Mouse (Mus musculus) left cerebral cortex, adult 18-20 months (tissue): ENCODE results near the gene Dlg1. TPM values are rescaled to one million over a fixed set of nuclear protein-coding genes. Genes with fewer than 3 reads are reported as not detected.
"Not testable (repeated sequence)": the region's sequence is repeated elsewhere in the genome, so short reads cannot be mapped to it uniquely, and the experiment has no call there.

Source experiments
- DNase-seq, 2 experiments: peaks; one replicate each; pipeline ENCODE4 v3.0.0; 2021 to 2022; ENCODE audit warnings: low spot score in 2 of 2, mixed read lengths in 1 of 2
- total RNA-seq, 2 experiments: library from RNA; stranded (reverse); gene quantifications; 2 replicates each; pipeline ENCODE4 v1.2.3; 2021

Gene Dlg1
- total RNA-seq, 2 experiments from 2014 or later, result 179 to 196 TPM

DNA sequence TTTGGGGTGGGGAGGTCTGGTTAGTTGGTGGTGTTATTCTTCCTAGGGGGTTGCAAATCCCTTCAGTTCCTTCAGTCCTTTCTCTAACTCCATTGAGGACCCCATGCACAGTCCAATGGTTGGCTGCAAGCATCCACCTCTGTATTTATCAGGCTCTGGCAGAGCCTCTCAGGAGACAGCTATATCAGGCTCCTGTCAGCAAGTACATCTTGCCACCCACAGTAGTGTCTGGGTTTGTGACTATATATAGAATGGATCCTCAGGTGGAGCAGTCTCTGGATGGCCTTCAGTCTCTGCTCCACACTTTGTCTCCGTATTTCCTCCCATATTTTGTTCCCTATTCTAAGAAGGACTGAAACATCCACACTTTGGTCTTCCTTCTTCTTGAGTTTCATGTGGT, 67.7 kb downstream of the Dlg1 start:
- DNase-seq, result not testable (repeated sequence)

DNA sequence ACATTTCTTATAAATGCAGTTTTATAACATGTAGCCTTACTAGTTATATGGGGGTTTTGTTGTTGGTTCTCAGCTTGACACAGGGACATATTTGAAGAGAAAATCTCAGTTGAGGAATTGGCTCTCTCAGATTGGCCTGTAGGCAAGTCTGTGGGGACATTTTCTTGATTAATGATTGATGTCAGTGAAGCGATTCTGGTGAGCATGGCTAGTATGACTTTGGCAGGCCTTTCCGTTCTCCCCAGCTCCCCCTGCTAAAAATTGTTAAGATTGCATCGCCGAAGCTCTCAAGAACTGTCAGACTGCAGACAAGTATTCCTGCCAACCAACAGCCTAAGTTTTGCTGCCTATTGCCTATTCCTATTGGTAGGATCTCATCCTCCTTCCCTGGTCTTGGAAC, 73.8 kb downstream of the Dlg1 start:
- DNase-seq, result no peak

DNA sequence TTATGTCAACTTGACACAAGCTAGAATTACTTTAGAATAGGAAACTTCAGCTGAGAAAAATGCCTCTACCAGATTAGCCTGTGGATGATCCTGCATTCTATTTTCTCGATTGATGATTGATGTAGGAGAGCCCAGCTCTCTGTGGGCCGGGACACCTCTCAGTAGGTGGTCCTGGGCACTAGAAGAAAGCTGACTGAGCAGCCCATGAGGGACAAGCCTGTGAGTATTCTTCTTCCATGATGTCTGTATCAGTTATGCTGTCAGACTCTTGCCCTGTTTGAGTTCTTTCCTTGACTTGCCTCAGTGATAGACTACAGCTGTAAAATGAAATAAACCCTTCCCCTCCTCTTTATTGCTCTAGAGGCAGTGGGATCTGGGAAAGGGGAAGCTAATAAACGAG, 74.5 kb downstream of the Dlg1 start:
- no peak for DNase-seq

DNA sequence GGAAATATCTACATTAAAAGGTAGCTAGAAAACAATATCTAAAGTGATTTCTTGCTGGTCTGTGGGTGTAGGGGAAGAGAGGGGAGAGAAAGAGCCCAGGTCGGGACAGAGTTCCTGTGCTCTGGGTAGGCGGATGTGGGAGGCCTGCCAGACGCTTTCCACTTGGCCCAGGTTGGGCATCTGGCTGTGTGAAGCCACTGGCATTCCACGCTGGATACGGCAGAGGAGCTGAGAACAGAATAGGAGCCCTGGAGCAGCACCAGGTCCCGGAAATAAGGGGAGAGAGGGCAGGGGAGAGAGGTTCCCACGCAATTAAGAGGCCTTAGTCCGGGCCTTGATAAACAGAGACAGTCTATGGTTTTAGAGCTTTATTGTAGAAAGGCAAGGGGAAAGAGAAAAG, 77.0 kb downstream of the Dlg1 start:
- no peak for DNase-seq

DNA sequence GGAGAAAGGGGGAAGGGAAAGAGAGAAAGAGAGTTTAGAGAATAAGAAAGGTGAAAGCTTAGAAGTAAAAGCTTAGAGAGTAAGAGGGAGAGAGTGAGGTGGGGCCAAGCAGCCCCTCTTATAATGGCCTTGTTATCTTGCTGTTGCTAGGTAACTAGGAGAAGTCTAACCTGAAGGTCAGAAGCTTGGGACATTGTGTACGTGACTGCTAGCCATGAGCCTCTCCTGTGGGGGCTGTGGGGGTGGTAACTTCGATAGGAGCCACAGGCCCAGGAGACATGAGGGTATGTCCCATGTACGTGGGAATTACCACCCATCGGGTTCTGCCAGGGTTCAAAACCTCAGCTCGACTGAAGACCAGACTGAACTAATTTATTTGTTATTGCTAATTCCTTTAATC, 77.5 kb downstream of the Dlg1 start:
- DNase-seq, result no peak

DNA sequence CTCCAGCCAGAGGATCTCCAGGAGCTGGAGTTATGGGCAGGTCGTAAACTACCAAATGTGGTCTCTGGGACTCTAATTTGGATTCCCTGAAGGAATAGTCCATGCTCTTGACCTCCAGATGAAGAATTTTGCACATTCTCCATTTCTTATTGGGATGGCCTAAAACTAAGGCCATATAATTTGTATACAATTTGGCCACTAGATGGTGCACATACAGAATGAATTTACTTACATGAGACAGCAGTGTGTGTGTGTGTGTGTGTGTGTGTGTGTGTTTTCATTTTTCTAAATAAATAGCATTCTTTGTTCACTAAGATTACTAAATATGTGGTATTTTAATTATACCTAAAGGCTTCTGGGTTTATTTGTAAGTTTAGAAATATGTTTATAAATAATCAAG, 87.3 kb downstream of the Dlg1 start:
- no peak for DNase-seq

DNA sequence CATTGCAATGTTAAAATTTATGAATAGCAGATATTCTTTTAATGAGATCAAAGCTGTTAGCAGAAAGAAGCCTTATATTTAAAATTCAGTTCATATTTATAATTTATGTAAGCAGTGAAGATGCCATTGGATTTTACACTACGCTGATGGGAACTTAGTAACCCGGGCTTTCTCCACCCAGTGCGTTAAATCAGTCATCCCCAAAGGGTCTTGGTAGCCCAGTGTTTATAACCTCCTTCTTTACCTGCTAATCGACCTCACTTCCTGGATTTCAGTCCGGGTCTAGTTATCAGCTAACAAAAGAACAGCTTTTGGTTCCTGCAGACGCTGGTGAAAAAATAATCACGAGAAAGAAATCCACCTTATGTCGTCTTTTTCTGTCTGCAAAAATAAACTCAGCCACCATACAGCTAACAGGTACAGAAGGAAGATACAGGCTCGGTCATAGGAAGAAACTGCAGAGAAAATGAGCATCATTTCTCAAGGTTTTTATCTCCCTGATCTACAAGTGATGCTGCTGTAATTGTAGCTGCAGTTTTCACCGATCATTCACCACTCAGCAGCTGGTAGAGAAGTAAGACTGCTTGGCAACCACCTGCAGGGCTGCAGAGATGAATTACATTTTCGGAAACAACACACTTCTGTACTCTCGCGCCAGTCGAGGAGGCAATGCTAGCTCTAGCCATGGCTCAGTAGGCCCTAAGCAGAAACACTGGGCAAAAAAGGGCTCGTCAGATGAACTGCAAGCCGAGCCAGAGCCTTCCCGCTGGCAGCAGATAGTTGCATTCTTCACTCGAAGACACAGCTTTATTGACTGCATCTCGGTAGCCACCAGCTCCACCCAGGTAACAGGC, 91.2 kb downstream of the Dlg1 start:
- DNase-seq, result peak; percentile 46 to 57

GRCm38 (mm10) chr16:31755053-31755452, 91.8 kb downstream of the Dlg1 start:
- DNase-seq, result no peak

DNA sequence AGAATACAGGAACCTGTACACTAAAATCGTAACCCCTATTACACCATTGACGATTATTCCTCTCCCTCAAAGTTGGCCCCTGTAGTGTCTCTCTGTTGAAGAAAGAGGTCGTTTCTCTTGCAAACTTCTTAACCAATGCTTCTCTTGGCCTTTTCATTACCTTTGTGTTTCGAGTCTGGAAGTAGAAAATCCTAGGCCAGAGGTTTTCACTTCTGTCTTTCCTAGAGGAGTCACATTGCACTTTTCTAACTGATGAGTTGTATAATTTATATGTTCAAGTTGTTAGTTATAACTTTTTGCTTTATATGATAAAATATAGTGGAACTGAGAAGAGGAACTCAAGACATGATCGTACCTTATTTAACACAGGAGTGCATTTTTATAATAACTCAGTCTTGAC, 93.2 kb downstream of the Dlg1 start:
- DNase-seq, result no peak

DNA sequence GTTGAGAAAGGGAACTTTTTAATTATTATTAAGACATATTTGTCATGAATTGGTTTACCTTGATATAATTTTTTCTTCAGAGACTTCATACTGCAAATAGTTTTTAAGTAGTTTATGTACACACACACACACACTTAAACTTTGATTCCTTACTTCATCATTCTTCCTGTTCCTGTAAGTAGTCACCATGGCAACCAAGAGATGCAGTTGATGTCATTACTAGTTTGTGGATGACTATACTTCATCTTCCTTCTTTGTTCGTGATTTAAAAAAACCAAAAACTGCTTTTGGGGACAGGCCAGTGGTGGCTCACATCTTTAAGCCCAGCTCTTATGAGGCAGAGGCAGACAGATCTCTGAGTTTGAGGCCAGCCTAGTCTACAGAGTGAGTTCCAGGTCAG, 94.4 kb downstream of the Dlg1 start:
- no peak for DNase-seq

GRCm38 (mm10) chr16:31759416-31759815, 96.2 kb downstream of the Dlg1 start:
- DNase-seq, result no peak

DNA sequence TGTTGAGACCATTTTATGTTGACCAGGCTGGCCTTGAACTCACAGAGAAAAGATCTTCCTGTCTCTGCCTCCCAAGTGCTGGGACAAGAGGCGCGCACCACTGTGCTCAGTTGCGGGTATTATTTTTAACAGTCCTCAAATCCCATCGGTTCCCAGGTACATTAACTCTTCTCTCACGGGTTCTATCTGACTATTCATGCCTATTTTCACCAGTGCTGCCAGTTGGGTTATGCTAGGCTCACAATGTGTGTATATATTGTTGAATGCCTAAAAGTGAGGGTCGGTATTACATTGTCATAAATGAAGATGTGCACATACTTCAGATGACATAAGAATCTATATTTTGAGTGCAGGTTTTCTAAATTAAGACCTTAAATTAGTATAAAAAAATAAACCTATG, 103.1 kb downstream of the Dlg1 start:
- no peak for DNase-seq

DNA sequence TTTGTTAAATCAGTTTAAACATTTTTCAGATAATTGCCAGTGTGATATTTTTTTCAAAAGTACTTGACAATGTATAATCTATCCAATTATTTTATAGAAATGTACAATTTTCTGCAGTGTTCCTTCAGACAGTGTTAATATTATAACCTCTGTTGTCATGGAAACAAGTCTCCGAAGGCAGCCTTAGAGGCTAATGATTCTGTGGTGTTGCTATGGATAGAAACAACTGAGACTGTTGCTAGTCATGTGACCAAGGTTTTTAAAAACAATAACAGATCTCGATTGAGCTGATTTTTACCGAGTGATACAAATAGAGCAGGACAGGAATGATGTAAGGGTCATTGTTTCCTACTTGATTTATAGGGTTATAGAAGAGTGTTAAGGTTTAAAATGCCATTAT, 103.5 kb downstream of the Dlg1 start:
- no peak for DNase-seq

DNA sequence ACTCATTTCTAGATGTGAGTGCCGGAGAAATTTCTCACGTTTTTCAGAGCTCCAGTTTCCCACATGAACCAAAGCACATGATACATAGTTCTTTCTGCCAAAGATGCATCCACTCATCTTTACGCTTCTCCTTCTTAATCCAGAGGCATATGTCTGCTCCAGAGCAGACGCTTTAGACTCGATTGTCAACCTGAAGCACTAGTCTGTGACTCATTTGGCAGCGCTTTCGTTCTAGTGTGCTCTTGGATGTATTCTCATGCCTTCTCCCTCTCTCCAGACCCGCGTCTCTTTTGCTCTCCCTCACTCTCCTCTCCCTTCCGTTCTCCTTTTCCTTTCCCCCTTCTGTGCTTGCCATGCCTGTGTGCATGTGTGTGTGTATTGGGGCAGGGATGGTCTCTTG, 112.7 kb downstream of the Dlg1 start:
- DNase-seq, result peak; percentile 40 to 47

DNA sequence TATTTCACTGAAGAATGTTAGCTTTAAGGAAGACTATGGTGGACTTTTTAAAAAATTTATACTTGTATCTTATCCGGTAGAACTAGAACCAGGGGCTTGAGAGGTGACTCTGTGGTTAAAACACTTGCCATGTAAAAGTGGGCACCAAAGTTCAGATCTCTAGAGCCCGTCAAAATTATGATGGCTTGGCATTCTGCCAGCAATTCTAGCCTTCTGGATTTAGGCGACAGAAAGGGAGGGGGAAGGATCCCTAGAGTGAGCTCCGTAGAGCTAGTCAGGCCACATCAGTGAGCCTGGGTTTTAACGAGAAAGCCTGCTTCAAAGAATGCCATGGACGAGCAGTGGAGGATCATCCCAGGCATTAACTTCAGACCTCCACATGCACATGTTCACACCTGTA, 117.8 kb downstream of the Dlg1 start:
- DNase-seq, result no peak

DNA sequence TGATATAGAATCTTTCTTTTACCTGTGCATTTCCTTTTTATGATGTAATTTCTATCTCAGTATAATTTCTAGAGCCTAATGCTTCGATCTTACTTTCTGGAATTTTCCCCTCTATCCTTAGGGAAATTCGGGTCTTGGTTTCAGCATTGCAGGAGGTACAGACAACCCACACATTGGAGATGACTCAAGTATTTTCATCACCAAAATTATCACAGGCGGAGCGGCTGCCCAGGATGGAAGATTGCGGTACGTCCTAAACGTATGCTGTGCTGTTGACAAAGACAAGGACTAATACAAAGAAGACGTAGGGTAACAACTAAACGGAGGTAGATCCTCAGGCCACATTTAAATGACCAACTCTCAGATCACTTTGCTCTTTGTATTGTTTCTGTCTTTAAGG, 126.8 kb downstream of the Dlg1 start:
- peak; percentile 22 to 42 for DNase-seq

- no peak for DNase-seq
Observed at GRCm38 (mm10) chr16:31803644-31804043, 140.4 kb downstream of the Dlg1 start.

DNA sequence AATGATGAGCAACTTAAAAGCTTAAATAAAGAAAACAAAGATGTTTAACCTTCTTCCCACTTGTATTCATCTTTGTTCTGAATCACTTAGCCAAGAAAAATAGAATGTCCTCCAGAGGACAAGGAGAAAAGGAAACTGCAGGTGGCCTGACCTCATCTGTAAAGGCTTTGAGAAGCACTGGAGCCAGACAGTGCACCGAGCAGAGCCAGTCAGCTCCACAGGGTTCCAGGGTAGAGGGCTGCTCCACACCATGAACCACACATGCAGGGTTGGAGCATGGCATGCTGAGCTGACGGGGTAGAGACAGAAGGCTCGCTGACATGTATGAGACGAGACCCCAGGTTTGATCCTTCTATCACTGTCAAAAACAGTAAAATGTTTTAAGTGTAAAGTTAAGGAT, 162.8 kb downstream of the Dlg1 start:
- DNase-seq, result no peak

GRCm38 (mm10) chr16:31830726-31831125, 167.5 kb downstream of the Dlg1 start:
- no peak for DNase-seq

DNA sequence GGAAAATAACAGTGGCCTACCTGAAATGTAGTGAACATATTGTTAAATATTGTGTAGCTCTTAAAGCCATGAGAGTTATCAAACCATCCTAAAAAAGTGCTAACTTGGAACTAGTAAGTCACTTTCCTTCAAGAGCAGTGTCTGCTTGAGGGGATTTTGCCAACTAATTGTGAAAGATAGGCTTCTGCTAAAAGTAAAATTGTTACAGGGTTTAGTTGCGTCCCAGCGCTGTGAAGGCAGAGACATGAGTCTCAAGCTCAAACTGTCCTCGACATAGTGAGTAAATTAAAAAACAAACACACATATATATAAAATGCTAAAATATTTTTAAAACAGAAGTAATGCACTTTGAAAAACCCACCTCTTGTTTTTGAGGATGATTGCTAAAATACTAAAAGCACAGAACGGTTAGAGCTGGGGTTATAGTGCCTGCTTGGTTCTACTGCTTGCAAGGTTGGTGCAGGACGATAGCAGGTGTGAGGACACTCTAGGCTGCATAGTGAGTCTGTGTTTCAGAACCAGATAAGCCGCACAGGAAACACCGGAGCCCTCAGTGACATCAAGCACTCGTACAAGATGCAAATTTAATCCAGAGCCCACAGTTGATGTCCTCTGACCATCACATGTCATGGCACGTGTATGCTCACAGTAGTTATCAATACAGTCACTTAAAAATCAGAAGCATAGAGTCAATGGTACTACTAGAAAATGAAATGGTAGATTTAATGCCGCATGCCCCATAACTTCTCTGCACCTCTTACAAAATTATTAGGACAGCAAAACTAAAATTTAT, 169.6 kb downstream of the Dlg1 start:
- DNase-seq, result no peak

- DNase-seq, result no peak
Observed at GRCm38 (mm10) chr16:31834011-31834584, 170.9 kb downstream of the Dlg1 start.

DNA sequence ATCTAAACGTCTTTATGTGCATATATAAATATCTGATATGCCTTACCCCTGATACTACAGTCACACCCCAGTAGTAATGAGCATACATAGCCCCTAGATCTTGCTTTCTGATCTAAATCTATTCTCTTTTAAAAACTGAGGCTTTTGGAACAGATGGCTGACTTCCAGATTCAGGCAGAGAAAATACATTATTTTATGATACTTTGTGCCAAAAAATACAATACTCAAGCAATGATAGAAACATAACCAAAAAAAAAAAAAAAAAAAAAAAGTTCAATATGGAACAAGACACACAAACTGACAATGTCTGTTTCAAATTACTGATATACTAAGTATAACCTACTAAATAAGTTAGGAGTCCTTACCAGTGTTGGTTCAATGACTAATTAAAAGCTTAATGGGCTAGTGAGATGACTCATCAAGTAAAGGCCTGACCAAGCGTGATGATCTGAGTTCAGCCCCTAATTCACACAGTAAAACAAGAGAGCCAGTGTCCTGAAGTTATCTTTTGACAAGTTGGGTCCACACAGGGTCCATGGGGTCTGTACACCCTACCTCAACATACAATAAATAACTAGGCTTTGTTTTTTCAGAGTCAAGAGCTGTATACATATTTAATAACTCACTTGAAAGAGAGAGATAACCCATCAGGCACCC, 171.5 kb downstream of the Dlg1 start:
- DNase-seq, result no peak
